Mouse (Mus musculus) adrenal gland, adult 10 weeks (tissue): ENCODE data around the gene Tmem236. TPM values are rescaled to one million over a fixed set of nuclear protein-coding genes. Genes with fewer than 3 reads are reported as not detected.

ENCODE experiments used
- polyA plus RNA-seq: library from polyadenylated mRNA; stranded (reverse); fragments of 350-450 nt; fragmentation: Illumina TruSeq; extraction: RNeasy Lipid Tissue Mini Kit (QIAGEN cat#74804); gene quantifications from one replicate; pipeline ENCODE4 v1.2.3, GENCODE M21; 2014; ENCODE audit warnings: low read depth, low replicate concordance

Tmem236 gene
- 0.23 TPM for polyA plus RNA-seq

DNA sequence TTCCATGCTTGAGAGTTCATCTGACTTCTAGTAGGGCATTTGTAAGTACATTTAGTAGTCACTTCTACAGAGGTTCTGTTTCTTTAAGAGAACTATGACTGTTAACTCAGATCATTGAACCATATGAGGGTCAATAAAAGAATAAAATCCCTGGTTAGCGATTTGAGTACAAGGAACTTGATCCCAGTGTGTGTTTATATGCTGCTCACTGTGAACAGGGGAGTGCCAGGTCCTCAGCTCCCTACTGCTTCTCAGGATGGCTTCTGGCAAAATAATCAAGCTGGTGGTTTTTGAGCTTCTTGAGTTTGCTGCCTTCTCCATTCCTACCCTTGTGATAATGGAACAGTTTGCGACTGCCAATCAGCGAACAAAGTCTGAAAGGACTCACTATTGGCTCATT lies at the start of gene Tmem236:
Tmem236 (plus strand) TSS at position 190 of the 400 bp plus-strand sequence.

DNA sequence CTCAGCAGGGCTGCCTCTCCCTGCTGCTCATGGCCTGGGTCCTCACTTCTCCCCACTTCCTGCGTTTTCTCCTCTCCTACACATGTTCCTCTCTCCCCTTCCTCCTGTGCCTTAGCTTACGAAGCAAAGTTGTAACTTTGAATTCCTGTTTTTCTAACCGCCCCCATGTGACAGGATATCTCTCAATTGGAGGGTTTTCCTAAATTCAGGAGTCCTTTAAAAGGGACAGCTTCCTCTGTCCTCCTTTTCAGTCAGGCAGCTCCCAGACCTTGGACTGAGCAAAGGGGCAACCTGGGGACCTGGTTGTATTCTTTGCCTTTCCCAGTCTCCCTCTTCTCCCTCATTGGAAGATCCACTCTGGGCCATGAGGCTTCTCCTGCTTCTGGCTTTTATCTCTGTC lies 54.8 kb downstream of the Tmem236 start, which contains the start of gene Mrc1:
Mrc1 (plus strand) TSS at position 244 of the 400 bp plus-strand sequence.

Other genes starting within 250 kb of the Tmem236 start
- 70.3 TPM for gene Hacd1, start 118.4 kb upstream of the Tmem236 start, polyA plus RNA-seq
- 132 TPM for gene Stam, start 100.4 kb upstream of the Tmem236 start, polyA plus RNA-seq
- gene Mrc1, start 54.9 kb downstream of the Tmem236 start, polyA plus RNA-seq = 43.7 TPM
- gene Slc39a12, start 213.8 kb downstream of the Tmem236 start, polyA plus RNA-seq = not detected